Mouse (Mus musculus): ENCODE results near the gene Boc. TPM values are rescaled to one million over a fixed set of nuclear protein-coding genes. Genes with fewer than 3 reads are reported as not detected.

Boc gene
- 14.2 and 14.3 TPM in 2 replicates for polyA plus RNA-seq (2012; rRNA removed)

DNA sequence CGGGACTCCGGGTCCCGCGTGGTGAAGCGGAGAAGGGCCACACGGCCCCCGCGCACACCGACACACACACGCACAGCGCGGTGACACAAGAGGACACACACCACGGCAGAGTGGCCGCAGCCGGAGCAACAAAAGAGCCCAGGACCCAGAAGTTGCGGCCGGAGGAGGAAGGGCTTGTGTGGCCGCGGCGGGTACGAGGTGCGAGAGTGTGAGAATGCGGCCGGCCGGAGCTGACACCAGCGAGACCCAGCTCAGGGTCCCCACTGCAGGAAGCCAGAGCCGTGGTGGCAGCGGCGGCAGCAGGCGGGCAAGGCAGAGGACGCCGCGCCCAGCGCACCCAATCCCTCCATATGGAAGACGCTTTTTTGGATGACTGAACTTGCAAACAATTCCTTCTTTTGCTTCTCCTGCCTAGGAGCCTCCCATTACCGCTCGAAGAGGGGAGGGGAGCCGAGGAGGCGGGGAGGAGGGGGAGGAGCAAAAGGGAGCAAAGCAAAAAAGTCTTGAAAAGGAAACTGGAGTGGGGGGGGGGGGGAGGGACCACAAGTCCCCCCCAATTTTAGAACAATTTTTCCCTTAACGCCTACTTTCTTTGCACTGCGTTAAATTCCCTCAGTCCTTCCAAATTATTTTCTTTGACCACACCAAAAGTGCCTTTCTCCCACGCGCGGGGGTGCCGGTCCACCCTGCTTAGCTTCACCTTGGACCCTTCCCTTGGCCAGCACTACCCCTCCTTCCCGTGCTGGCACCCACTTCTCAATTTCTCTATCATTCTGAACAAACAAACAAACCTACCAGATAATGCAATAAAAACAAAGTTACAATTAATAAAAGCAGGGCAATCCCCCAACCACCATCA is at the start of gene Boc:
Boc (minus strand) TSS at position 427 of the 859 bp plus-strand sequence.
- H3K27ac ChIP-seq (ENCODE audit: insufficient read depth, low read length): peak within 1 kb of the TSS; percentile 91
- no peaks in the 10 kb centered on the region; the same call in 1 of the 2 replicates for H3K4me1 ChIP-seq (ENCODE audit: control insufficient read depth, insufficient read depth, low read length)
- TF ChIP-seq POLR2A (IDR thresholded peaks at IDR 0.05; ENCODE audit: extremely low read depth, insufficient read depth, low read length) (peak; percentile 83), CTCF (IDR thresholded peaks at IDR 0.05; ENCODE audit: extremely low read depth, insufficient read depth, low read length) (no peak)
- H3K4me3 ChIP-seq (ENCODE audit: insufficient read depth, low read length): peak within 1 kb of the TSS; percentile 90

DNA sequence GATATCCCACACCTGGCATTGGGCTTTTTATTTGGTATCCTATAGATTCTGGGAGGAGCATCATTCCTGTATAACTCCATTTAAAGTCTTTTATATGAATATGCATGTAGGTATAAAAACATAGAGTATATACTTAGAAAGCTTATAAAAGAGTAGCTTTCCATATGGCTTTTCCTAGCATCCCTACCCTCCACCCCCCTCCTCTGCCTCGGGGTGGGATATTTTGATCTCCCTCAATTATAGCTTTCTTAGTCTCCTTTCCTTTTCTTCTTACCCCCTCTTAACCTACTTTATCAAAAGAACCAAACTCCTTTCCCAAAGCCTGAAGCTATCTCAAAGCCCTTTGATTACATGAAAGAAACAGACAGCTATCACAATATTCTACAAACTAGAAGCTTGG is 47.9 kb upstream of the Boc start:
- H3K4me1 ChIP-seq (ENCODE audit: control insufficient read depth, insufficient read depth, low read length): no peaks in the 10 kb centered on the region; the same call in 1 of the 2 replicates
- no peak for TF ChIP-seq POLR2A (IDR thresholded peaks at IDR 0.05; ENCODE audit: extremely low read depth, insufficient read depth, low read length)
- TF ChIP-seq CTCF (IDR thresholded peaks at IDR 0.05; ENCODE audit: extremely low read depth, insufficient read depth, low read length): no peak
- H3K4me3 ChIP-seq (ENCODE audit: insufficient read depth, low read length): no peak overlapping the region
- H3K27ac ChIP-seq (ENCODE audit: insufficient read depth, low read length): no peak overlapping the region

DNA sequence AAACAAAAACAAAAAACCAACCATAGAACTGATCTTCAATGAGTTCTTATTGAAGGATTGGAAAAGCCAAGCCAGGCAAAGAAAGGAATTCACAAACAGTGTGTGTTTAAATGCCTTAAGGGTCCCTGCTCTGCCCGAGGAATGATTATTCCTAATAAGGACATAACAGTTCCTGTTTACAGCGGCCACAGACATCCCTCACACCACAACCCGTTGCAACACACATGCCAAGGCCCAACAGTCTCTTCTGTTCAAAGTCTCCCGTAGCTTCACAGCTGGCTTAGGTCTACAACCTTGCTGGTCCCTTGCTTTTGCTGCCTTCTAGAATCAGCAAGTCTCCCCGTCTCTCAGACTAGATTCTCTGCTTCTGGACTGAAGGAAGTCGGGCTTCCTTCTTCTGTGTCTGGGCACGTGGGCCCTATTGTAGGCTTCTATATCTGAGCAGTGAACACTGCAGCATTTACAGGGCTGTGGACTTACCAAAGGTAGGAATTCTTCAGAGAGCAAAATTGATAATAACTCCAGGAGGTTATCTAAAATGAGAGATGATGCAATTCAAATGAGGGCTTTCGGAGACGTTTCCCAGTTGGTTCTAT is 45.4 kb upstream of the Boc start:
- Histone ChIP-seq H3K4me3 (ENCODE audit: insufficient read depth, low read length) (no peak overlapping the region), H3K4me1 (ENCODE audit: control insufficient read depth, insufficient read depth, low read length) (no peaks in the 10 kb centered on the region; the same call in 1 of the 2 replicates), H3K27ac (ENCODE audit: insufficient read depth, low read length) (no peak overlapping the region)
- TF ChIP-seq CTCF (IDR thresholded peaks at IDR 0.05; ENCODE audit: extremely low read depth, insufficient read depth, low read length) (no peak), POLR2A (IDR thresholded peaks at IDR 0.05; ENCODE audit: extremely low read depth, insufficient read depth, low read length) (no peak)

DNA sequence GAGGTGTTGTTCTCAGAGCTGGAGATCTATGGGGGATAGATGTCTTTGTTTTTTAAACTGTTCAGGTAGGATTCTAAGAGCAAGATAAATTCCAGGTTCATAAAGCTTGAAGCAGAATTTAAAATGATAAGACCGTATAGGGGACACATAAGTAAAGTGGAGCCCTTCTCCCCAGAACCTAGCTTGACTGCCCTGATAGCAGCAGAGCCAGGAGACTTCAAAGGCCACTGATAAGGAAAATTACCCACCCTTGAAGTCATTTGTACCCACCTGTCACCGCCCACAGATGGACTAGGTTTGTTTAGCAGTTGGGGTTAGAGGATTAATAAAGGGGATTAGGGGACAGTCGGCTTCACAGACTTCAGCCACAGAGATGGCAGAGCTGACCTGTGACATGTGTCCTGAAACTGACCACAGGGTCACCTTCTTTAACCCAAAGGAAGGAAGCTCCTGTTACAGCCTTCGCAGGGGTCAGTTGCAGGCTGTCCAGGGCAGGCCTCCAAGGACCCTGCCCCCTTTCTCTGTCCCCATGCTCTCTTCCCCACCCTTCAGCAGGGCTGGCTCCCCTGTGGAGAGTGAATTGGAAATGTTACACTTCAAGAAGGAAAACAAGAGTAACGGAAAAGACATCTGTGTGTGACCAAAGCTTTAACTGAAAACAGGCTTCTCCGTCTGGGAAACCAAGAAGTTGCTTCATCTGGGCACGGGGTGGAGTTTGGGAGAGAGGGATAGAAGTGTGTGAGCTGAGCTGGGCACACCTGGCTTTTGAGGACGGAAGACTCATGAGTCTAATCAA is 43.5 kb upstream of the Boc start:
- Histone ChIP-seq H3K4me3 (ENCODE audit: insufficient read depth, low read length) (no peak overlapping the region), H3K4me1 (ENCODE audit: control insufficient read depth, insufficient read depth, low read length) (no peaks in the 10 kb centered on the region; the same call in 1 of the 2 replicates), H3K27ac (ENCODE audit: insufficient read depth, low read length) (no peak overlapping the region)
- TF ChIP-seq CTCF (IDR thresholded peaks at IDR 0.05; ENCODE audit: extremely low read depth, insufficient read depth, low read length): no peak

DNA sequence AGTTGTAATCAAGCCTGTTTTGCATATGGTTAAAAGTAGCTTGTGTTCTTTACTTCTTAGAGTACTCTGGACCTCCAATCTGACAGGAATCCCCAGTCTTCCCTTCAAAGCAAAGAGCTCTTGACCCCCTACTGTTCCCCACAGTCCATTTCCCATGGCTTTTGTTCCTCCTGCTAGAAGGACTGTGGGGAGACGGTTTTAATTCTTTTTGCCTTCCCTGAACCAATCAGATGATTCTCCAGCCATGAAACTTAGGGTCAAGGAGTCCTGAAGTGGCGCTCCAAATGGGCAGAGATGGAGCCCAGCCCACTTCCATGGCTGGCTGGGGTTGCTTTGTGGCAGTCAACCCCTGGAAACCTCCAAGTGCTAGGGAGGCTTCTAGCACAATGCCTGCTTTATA is 42.5 kb upstream of the Boc start:
- Histone ChIP-seq H3K27ac (ENCODE audit: insufficient read depth, low read length) (no peak overlapping the region), H3K4me3 (ENCODE audit: insufficient read depth, low read length) (no peak overlapping the region)
- TF ChIP-seq CTCF (IDR thresholded peaks at IDR 0.05; ENCODE audit: extremely low read depth, insufficient read depth, low read length) (no peak), POLR2A (IDR thresholded peaks at IDR 0.05; ENCODE audit: extremely low read depth, insufficient read depth, low read length) (no peak)

DNA sequence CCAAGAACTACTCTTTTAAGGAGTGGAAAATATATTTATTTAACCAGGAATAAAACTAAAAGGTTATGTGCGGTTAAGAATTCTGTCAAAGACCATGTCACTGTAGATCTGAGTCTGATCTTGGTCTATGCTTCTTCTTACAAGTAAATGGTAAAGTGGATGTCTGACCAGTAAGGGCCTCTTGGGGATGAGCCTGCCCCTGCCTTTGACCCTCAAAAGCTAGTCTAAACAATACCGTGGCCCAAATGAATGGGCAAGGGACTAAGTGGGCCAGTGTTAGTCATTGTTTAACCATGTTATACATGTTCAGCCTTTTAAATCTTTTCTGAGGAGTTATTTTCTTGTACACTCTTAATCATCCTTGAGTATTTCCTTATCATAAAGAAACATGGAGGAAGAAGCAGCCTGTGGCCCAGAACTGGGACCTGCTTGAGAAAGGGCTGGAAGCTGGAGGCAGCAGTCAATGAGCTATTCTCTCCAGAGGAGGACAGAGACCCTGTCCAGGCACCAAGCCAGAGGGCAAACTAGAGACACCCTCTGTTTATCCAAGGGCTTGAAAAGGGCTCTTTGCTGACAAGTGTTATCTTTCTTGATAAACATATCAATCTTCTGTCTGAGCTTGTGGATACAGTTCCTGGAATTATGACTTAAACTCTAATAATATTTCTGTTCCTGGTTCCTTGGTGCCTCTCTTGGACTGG is 38.6 kb upstream of the Boc start:
- Histone ChIP-seq H3K4me3 (ENCODE audit: insufficient read depth, low read length) (no peak overlapping the region), H3K4me1 (ENCODE audit: control insufficient read depth, insufficient read depth, low read length) (no peaks in the 10 kb centered on the region; the same call in 1 of the 2 replicates), H3K27ac (ENCODE audit: insufficient read depth, low read length) (no peak overlapping the region)

More for the DNA sequence above, 42.5 kb upstream of the Boc start:
- no peaks in the 10 kb centered on the region; the same call in 1 of the 2 replicates for H3K4me1 ChIP-seq (ENCODE audit: control insufficient read depth, insufficient read depth, low read length)

DNA sequence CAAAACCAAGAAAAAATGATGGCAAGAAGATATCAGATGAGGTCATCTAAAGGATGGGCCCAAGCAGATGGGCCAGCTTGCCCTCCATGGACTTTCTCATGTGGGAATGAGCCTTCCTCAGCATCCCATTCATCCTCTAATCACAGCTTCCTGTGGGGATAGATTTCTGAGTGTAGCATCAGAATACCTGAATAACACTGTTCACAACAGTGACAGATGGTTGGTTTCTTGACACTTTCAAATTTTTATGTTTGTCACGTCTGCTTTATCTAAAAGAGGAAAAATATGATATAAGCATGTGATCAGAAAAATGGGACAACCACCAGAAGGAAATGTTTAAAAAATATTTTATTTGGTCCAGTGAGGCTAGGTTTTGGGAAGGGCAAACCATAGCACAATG is 30.8 kb upstream of the Boc start:
- Histone ChIP-seq H3K4me1 (ENCODE audit: control insufficient read depth, insufficient read depth, low read length) (no peaks in the 10 kb centered on the region), H3K27ac (ENCODE audit: insufficient read depth, low read length) (no peak overlapping the region), H3K4me3 (ENCODE audit: insufficient read depth, low read length) (no peak overlapping the region)
- no peak for TF ChIP-seq CTCF (IDR thresholded peaks at IDR 0.05; ENCODE audit: extremely low read depth, insufficient read depth, low read length)
- TF ChIP-seq POLR2A (IDR thresholded peaks at IDR 0.05; ENCODE audit: extremely low read depth, insufficient read depth, low read length): no peak

More for the DNA sequence above, 38.6 kb upstream of the Boc start:
- TF ChIP-seq CTCF (IDR thresholded peaks at IDR 0.05; ENCODE audit: extremely low read depth, insufficient read depth, low read length) (no peak), POLR2A (IDR thresholded peaks at IDR 0.05; ENCODE audit: extremely low read depth, insufficient read depth, low read length) (no peak)

DNA sequence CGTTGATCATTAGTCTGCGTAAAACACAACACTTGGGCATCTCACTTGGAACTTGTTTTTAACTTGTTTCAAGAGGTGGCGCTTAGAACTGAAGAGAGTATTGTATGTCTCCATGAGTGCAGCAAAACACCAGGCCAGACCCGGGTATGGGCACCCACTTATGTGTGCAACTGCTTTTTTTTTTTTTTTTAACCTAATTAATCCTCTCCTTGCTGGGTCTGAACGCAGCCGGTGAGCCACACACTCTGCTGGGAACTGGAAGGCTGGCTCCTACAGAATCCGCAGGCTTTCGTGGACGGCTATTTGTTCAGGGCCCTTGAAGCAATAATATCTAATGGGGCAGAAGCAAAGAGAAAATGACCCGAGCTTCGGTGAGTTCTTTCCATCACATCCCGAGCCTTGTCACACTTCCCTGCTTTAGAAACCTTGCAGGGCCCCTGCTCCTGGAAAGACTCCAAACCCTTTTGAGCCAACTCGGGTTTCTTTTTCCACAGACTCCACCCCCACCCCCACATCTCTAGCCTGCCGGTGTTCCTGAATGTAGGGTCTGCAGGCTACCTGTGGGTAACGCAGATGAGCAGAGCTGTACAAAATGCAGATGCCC is 20.8 kb upstream of the Boc start:
- Histone ChIP-seq H3K27ac (ENCODE audit: insufficient read depth, low read length) (no peak overlapping the region), H3K4me1 (ENCODE audit: control insufficient read depth, insufficient read depth, low read length) (no peaks in the 10 kb centered on the region), H3K4me3 (ENCODE audit: insufficient read depth, low read length) (no peak overlapping the region)
- TF ChIP-seq POLR2A (IDR thresholded peaks at IDR 0.05; ENCODE audit: extremely low read depth, insufficient read depth, low read length) (no peak), CTCF (IDR thresholded peaks at IDR 0.05; ENCODE audit: extremely low read depth, insufficient read depth, low read length) (no peak)
